Mouse (Mus musculus): ENCODE results near the gene Myrf.

Myrf gene

DNA sequence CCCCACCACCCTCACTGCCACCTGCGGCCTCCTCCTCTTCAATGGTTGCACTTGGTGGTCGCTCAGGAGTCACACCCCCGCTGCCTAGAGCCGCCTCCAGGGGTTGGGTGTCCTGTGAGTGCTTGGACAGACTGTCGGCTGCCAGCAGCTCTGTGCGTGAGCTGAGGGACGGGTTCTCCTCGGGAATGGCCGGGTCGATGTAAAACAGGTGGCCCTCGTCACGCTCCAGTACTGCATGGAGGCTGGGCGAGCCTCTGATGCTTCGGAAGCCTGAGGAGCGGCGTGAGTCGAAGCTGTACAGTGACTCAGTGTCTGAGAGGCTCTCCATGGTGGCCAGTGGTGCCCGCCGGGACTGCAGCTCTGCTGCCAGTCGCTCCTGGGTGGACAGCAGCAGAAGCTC lies 7.6 kb upstream of the Myrf start:
- DNase-seq (ENCODE audit: low spot score) = peak; percentile 57

- DNase-seq (ENCODE audit: low spot score) = no peak
These were observed 6.6 kb upstream of the Myrf start for GRCm38 (mm10) chr19:10247165-10247564.

- peak; percentile 81 for DNase-seq (ENCODE audit: low spot score)
These were observed 3.6 kb upstream of the Myrf start for GRCm38 (mm10) chr19:10244183-10244582.

GRCm38 (mm10) chr19:10242916-10243315 lies 2.4 kb upstream of the Myrf start:
- peak; percentile 64 for DNase-seq (ENCODE audit: low spot score)

DNA sequence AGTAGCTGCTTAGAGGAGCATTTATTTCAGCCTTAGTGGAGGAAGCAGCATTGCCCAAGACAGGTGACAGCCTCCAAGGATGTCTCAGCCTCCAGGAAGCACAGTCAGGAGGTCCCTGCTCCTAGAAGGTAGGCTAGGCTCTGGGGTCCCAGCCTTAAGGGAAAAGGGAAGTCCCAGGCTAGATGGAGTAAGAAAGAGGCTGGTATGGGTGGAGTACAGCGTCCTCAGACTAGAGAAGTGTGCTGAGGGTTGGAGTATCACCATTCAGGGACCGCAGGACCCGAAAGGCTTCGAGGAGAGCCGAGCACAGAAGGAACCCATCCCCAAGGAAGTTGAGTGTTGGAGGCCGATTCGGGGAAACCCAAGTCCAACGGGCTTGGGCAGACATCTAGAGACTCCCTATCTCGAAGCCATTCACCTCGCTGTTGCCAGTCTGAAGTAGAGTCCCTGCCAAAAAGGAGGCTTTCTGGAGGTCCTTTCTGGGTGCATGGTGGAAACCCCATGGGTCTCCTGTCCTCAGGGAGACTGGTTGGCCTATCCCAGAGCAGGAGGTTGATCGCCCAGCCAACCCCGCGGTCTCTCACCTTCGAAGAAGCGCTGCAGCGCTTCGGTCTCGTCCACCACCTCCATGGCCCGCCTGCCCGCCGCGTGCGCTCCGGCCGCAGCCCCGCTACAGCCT lies 434 bp downstream of the Myrf start:
- no peak for DNase-seq (ENCODE audit: low spot score)

DNA sequence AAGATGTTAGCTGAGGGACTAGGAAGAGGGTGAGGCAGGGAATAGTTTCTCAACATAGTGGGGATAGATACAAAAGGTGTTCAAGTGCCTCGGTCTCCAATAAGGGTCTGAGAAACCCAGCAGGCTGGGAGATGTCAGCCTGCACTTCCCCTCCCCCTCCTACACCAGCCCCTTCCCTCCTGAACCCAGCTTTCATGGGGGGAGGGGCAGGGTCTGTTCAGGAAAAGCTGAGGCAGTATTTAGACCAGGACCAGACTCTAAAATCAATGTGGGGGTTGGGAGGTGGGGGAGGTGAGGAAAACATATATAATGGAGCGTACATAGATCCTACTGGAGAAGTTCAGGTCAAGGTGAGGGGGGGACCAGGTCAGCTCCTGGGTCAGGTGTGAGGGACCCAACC lies 1.1 kb downstream of the Myrf start:
- DNase-seq (ENCODE audit: low spot score) = peak; percentile 15

DNA sequence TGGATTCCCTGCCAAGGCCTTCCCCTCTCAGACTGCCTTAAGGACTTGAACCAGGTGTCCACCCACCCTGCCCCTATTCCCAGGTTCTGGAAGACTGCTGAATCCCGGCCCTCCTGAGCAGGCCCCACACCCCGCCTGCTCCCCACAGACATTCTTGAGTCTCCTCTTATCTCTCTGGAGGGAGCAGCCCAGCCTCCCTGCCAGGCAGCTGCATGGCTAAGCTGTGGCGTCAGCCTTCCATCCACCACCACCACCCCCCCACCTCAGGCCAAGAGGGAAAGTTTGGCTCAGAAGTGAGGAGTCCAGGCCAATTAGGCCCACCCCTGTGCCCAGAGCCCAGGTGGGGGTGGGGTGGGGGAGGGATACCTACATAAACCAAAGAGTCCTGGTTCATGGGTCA lies 2.1 kb downstream of the Myrf start:
- no peak for DNase-seq (ENCODE audit: low spot score)

DNA sequence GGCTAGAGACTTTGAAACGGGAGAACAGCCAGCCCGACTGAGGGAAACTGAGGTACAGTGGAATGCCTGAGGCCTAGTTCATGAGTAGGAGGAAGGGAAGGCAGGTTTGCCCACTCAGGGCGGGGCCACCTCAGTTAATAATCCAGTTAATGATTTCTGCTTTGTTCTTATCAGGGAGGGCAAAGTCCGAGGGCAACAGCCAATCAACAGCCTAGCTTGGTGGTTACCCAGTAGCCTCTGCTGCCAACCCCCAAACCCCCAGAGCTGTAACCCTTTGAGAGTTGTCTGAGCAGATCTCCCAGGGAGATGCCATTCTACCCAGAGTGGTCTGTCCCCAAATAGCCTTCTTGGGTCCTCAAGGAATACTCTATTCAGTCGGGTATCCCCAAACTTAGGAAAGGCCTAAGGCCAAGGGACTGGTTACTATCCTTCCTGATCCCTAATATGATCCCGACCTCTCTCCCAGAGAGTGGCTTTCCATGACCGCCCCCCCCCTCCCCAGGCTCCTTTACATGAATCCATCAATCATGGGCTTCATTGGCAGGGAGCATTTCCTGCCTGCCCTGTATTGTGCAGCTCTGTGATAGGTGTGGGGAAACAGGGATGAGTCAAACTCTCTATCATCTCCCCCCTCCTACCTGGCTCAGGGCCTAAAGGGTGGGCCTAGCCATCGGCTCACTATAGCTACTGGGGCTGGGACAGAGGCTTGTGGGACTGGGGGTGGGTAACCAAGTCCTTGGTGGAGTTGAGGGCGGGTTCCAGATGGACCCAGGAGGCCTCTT lies 4.6 kb downstream of the Myrf start:
- no peak for DNase-seq (ENCODE audit: low spot score)

DNA sequence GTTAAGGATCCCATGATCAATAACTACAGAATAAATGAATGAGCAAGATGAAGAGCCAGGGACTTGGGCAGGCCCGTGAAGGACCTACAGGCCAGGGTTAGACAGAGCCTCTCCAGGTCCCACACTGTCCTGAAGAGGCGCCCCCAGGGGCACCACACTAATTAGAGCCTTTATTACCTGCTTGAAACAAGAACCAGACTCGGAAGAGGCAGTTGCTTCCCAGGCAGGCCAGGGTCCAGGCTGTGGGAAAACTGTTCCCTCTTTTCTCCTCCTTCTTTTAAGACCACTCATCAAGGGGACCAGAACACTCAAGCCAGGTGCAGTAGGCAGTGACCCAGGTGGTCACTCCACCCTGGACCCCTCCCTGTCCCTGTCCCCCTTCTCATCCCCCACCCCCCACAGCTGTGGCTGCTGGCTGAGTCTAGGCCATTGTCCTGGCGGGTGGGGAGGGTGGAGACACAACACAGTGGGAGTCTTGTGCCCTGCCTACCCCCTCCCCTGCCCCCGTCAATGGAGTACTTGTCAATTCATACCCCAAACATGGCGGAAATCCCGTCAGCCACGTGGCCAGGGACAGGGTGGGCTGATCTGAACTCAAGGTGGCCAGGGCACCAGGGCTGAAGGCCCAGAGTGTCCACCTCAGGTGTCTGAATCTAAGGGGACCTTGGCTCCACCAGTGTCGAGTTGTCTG lies 8.1 kb downstream of the Myrf start:
- no peak for DNase-seq (ENCODE audit: low spot score)

DNA sequence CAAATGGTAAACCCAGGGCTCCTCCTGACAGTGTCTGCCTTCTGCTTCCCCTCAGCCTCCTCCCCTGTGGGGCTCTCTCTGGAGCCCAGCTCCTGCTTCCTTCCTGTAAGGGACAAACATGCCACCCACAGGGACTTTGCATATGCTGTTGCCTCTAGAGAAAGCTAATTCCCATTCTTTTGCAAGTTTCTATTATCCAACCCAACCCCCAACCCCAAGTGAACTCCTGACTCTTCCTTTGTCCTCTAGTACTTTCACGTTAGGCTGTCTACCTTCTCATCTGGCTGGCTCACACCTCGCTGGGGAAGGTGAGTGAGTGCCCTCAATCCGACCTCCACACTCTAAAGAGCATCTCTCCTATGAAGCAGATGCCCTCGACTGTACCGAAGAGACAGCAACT lies 8.7 kb downstream of the Myrf start:
- no peak for DNase-seq (ENCODE audit: low spot score)

- DNase-seq (ENCODE audit: low spot score) = peak; percentile 73
These were observed 9.5 kb downstream of the Myrf start for GRCm38 (mm10) chr19:10231016-10231415.

DNA sequence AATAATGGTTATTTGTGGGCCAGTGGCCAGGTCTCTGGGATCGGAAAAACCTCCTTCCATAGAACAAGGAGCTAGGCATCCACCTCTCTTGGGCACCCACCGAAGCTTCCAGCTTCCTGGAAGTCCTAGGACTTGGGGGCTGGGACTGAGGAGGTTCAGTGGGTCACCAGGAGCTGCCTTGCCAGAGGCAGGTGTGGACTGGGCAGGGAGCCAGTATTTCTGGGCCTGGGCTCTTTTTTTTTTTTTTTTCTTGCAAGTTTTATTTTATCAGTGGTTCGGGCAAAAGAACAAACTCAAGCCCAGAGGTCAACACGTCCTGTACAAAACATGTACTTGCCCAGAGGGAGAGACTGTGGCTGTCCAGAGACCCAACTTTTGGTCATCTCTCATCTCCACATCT lies 14.8 kb downstream of the Myrf start:
- DNase-seq (ENCODE audit: low spot score) = no peak

- DNase-seq (ENCODE audit: low spot score) = peak; percentile 58
These were observed 15.7 kb downstream of the Myrf start for GRCm38 (mm10) chr19:10224637-10225453.

DNA sequence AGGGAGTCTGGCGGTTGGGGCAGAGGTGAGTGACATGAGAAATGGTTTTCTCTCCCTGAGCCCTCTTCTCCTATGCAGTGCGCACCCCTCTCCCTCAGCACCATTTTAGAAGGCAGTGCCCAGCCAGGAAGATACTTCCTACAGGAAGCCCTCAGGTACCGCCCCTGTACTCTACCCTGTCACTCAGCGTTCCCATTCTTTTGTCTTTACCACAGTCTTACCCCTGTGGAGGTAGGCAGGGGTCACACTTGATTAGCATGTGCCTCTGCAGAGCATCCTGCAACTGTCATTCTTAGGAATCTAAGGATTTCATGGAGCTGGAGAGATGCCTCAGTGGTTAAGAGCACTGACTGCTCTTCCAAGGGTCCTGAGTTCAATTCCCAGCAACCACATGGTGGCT lies 17.0 kb downstream of the Myrf start:
- DNase-seq (ENCODE audit: low spot score) = no peak

- DNase-seq (ENCODE audit: low spot score) = peak; percentile 45
These were observed 17.9 kb downstream of the Myrf start for GRCm38 (mm10) chr19:10222656-10223055.

DNA sequence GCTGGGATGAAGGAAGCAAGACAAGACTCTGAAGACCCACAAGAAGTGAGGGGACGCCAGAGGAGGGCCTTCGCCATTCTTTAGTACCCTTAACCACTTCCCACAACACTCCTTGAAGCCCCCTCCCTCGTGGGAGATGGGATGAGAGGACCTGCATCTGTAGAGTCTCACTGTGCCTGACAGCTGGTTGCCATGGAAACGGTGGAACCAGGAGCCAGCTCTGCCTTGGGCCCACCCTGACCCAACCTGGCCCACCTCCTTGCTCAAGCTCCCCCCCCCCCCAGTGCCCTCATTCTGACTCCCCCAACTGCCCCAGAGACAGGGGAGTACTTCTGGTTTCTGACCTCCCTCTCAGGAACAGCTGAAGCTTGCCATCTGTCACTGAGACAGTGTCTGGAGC lies 19.0 kb downstream of the Myrf start:
- DNase-seq (ENCODE audit: low spot score) = peak; percentile 81

- no peak for DNase-seq (ENCODE audit: low spot score)
These were observed 21.0 kb downstream of the Myrf start for GRCm38 (mm10) chr19:10219593-10219992.

- DNase-seq (ENCODE audit: low spot score) = peak; percentile 51
These were observed 21.4 kb downstream of the Myrf start for GRCm38 (mm10) chr19:10219108-10219507.

GRCm38 (mm10) chr19:10216101-10216500 lies 24.4 kb downstream of the Myrf start:
- DNase-seq (ENCODE audit: low spot score) = no peak

DNA sequence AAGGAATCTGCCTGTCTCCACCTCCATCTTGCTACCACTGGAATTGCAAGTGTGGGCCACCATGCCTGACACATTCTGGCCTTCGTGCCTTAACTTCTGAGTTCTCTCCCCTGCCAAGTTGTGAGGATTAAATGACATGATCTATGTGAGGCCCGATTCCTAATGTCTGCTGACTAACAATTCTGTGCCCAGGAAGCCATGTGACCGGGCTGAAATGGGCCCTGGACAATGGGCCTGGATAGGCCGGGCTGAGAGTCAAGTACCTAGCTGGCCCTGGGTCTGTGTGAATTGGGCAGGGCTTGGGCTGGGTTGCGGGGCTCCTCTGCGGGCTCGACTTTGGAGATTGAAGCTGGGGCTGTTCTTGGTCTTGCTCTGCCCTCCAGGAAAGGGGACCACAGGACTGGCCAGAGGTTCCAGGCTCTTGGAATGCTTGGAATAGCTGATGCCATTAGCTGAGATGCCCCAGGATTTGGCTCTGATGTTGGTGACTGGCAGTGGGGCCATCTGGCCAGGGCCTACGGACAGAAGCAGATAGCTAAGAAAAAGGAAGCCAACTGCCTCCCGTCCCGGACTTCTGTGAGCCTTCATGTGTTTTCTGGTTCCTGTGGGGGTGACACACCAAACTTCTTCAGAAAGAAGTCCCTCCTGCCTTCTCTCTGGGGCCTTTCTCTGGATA lies 26.6 kb downstream of the Myrf start:
- no peak for DNase-seq (ENCODE audit: low spot score)

GRCm38 (mm10) chr19:10210885-10211284 lies 29.7 kb downstream of the Myrf start:
- no peak for DNase-seq (ENCODE audit: low spot score)

GRCm38 (mm10) chr19:10208851-10209250 lies 31.7 kb downstream of the Myrf start:
- no peak for DNase-seq (ENCODE audit: low spot score)

Measured in embryo, embryonic 10 days (tissue).